Mouse (Mus musculus): ENCODE measurements around the gene Oxnad1. TPM values are rescaled to one million over a fixed set of nuclear protein-coding genes. Genes with fewer than 3 reads are reported as not detected.

Oxnad1 gene
- polyA plus RNA-seq, 1 experiment = 36.4 TPM

- Histone ChIP-seq H3K27me3 (ENCODE audit: control insufficient read depth, insufficient read depth, low read length, poor library complexity, severe bottlenecking) (no peaks in the 10 kb centered on the region), H3K4me3 (ENCODE audit: low read depth, low read length) (no peak overlapping the region), H3K36me3 (ENCODE audit: control insufficient read depth, insufficient read depth, low read length, poor library complexity, severe bottlenecking) (no peaks in the 10 kb centered on the region), H3K9ac (ENCODE audit: low read depth, poor library complexity, severe bottlenecking) (no peak overlapping the region), H3K4me1 (ENCODE audit: control insufficient read depth, insufficient read depth, low read length) (peaks cover 14% of the 10 kb centered on the region), H3K9me3 (replicated peaks; ENCODE audit: control insufficient read depth, insufficient read depth, low read length, poor library complexity, severe bottlenecking) (no peaks in the 10 kb centered on the region), H3K27ac (ENCODE audit: insufficient read depth, low read length) (no peak overlapping the region)
- TF ChIP-seq CTCF (IDR thresholded peaks at IDR 0.05; ENCODE audit: low read depth, low read length) (no peak), EP300 (IDR thresholded peaks at IDR 0.05; ENCODE audit: insufficient read depth, low read depth, low read length) (no peak), POLR2A (IDR thresholded peaks at IDR 0.05; ENCODE audit: insufficient read depth, low read length) (no peak)
These were observed 31.3 kb upstream of the Oxnad1 start for GRCm38 (mm10) chr14:32053895-32054294.

DNA sequence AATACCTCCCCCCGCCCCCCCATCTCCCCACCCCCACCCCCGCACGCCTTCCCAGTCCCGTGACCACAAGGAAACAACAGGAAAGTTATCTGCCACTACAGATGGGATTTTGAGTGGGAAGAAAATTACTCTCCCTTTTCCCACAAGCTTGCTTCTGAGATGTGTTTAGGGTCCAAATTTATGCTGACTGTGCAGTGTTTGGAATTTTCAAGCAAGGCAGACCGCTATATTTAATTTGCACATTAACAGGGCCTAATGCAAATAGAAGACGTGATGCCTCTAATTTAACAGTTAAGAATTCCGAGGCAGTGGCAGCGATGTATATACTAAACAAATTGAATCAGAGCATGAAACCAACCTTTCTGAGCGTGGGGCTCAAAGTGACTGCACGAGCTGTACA, 30.4 kb upstream of the Oxnad1 start:
- no peak for TF ChIP-seq POLR2A (IDR thresholded peaks at IDR 0.05; ENCODE audit: insufficient read depth, low read length)
- no peak for TF ChIP-seq EP300 (IDR thresholded peaks at IDR 0.05; ENCODE audit: insufficient read depth, low read depth, low read length)
- TF ChIP-seq CTCF (IDR thresholded peaks at IDR 0.05; ENCODE audit: low read depth, low read length) = no peak
- no peaks in the 10 kb centered on the region for H3K9me3 ChIP-seq (replicated peaks; ENCODE audit: control insufficient read depth, insufficient read depth, low read length, poor library complexity, severe bottlenecking)
- H3K4me1 ChIP-seq (ENCODE audit: control insufficient read depth, insufficient read depth, low read length) = peaks cover 14% of the 10 kb centered on the region
- H3K27ac ChIP-seq (ENCODE audit: insufficient read depth, low read length) = no peak overlapping the region
- no peak overlapping the region for H3K9ac ChIP-seq (ENCODE audit: low read depth, poor library complexity, severe bottlenecking)
- H3K36me3 ChIP-seq (ENCODE audit: control insufficient read depth, insufficient read depth, low read length, poor library complexity, severe bottlenecking) = no peaks in the 10 kb centered on the region
- no peak overlapping the region for H3K4me3 ChIP-seq (ENCODE audit: low read depth, low read length)
- H3K27me3 ChIP-seq (ENCODE audit: control insufficient read depth, insufficient read depth, low read length, poor library complexity, severe bottlenecking) = no peaks in the 10 kb centered on the region

DNA sequence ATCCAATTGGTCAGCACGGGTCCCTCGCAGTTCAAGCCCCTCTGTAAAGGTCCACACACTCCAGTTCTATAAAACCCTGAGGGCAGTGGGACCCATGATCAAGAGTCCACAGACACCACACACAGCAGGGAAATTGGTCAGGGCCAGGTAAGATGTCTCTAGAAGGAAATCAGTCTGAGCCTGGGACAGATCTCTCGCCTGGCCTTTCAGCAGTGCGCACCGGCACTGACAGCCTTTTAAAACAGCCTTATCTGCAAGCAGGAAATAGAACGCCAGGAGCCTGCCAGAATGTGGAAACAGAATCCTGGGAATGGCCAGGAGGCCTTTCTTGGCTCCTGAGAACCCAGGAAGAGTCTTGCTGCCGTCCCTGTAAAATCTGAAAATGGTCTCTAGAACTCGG, 29.4 kb upstream of the Oxnad1 start:
- Histone ChIP-seq H3K27ac (ENCODE audit: insufficient read depth, low read length) (no peak overlapping the region), H3K27me3 (ENCODE audit: control insufficient read depth, insufficient read depth, low read length, poor library complexity, severe bottlenecking) (no peaks in the 10 kb centered on the region), H3K36me3 (ENCODE audit: control insufficient read depth, insufficient read depth, low read length, poor library complexity, severe bottlenecking) (no peaks in the 10 kb centered on the region), H3K9ac (ENCODE audit: low read depth, poor library complexity, severe bottlenecking) (0 out of 2 replicates have a peak overlapping the region, but pooled peaks have one; percentile 17), H3K4me3 (ENCODE audit: low read depth, low read length) (peak overlapping the region; percentile 6; the same call in 1 of the 2 replicates), H3K4me1 (ENCODE audit: control insufficient read depth, insufficient read depth, low read length) (peaks cover 16% of the 10 kb centered on the region), H3K9me3 (replicated peaks; ENCODE audit: control insufficient read depth, insufficient read depth, low read length, poor library complexity, severe bottlenecking) (no peaks in the 10 kb centered on the region)
- TF ChIP-seq POLR2A (IDR thresholded peaks at IDR 0.05; ENCODE audit: insufficient read depth, low read length) = no peak
- no peak for TF ChIP-seq EP300 (IDR thresholded peaks at IDR 0.05; ENCODE audit: insufficient read depth, low read depth, low read length)
- TF ChIP-seq CTCF (IDR thresholded peaks at IDR 0.05; ENCODE audit: low read depth, low read length) = no peak

GRCm38 (mm10) chr14:32056675-32057074, 28.5 kb upstream of the Oxnad1 start:
- Histone ChIP-seq H3K4me3 (ENCODE audit: low read depth, low read length) (no peak overlapping the region), H3K27ac (ENCODE audit: insufficient read depth, low read length) (no peak overlapping the region), H3K9me3 (replicated peaks; ENCODE audit: control insufficient read depth, insufficient read depth, low read length, poor library complexity, severe bottlenecking) (no peaks in the 10 kb centered on the region), H3K36me3 (ENCODE audit: control insufficient read depth, insufficient read depth, low read length, poor library complexity, severe bottlenecking) (no peaks in the 10 kb centered on the region), H3K9ac (ENCODE audit: low read depth, poor library complexity, severe bottlenecking) (no peak overlapping the region), H3K27me3 (ENCODE audit: control insufficient read depth, insufficient read depth, low read length, poor library complexity, severe bottlenecking) (no peaks in the 10 kb centered on the region), H3K4me1 (ENCODE audit: control insufficient read depth, insufficient read depth, low read length) (peaks cover 20% of the 10 kb centered on the region)
- TF ChIP-seq CTCF (IDR thresholded peaks at IDR 0.05; ENCODE audit: low read depth, low read length) = peak; percentile 50
- no peak for TF ChIP-seq EP300 (IDR thresholded peaks at IDR 0.05; ENCODE audit: insufficient read depth, low read depth, low read length)
- no peak for TF ChIP-seq POLR2A (IDR thresholded peaks at IDR 0.05; ENCODE audit: insufficient read depth, low read length)

DNA sequence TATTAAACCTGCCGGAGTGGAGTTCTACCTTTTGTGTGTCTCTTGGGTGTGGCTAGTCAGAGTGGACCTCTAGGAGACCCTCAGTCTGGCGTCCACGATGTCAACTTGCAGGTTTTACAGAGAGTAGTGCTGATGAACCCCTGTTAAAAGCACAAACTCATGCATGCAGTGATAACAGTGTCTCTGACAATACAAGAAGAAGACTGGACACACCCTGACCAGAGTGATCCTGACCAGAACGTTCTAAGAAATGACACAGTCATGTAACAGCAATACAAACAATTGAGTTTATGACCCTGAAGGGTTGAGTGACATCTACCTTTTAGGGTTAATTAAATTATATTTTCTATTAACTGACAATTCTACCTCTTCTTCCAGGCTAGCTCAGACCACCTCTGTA, 27.5 kb upstream of the Oxnad1 start:
- H3K9me3 ChIP-seq (replicated peaks; ENCODE audit: control insufficient read depth, insufficient read depth, low read length, poor library complexity, severe bottlenecking) = no peaks in the 10 kb centered on the region

DNA sequence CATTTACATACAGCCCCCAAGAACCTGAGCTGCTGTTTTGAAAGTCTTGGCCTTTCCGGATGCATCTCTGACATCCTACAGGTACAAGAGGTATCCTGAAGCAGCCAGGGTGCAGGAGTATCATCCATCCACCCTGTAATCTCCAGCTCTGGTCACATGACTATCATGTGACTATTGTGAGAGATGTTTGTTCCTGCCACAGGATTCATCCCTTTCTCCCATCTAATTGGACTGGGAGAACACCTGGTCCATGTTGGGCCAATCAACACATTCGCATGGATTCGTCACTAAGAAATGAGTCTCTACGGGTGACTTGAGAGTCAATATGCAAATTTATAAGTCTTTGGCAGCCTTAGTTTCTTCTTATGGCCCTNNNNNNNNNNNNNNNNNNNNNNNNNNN, 23.8 kb upstream of the Oxnad1 start:
- H3K9ac ChIP-seq (ENCODE audit: low read depth, poor library complexity, severe bottlenecking) = no peak overlapping the region
- H3K27me3 ChIP-seq (ENCODE audit: control insufficient read depth, insufficient read depth, low read length, poor library complexity, severe bottlenecking) = no peaks in the 10 kb centered on the region
- TF ChIP-seq CTCF (IDR thresholded peaks at IDR 0.05; ENCODE audit: low read depth, low read length) (no peak), POLR2A (IDR thresholded peaks at IDR 0.05; ENCODE audit: insufficient read depth, low read length) (no peak), EP300 (IDR thresholded peaks at IDR 0.05; ENCODE audit: insufficient read depth, low read depth, low read length) (no peak)
- peaks cover 8% of the 10 kb centered on the region for H3K4me1 ChIP-seq (ENCODE audit: control insufficient read depth, insufficient read depth, low read length)
- H3K4me3 ChIP-seq (ENCODE audit: low read depth, low read length) = peak overlapping the region; percentile 35
- no peaks in the 10 kb centered on the region for H3K36me3 ChIP-seq (ENCODE audit: control insufficient read depth, insufficient read depth, low read length, poor library complexity, severe bottlenecking)
- no peaks in the 10 kb centered on the region for H3K9me3 ChIP-seq (replicated peaks; ENCODE audit: control insufficient read depth, insufficient read depth, low read length, poor library complexity, severe bottlenecking)
- H3K27ac ChIP-seq (ENCODE audit: insufficient read depth, low read length) = no peak overlapping the region

More for the DNA sequence above, 27.5 kb upstream of the Oxnad1 start:
- H3K27ac ChIP-seq (ENCODE audit: insufficient read depth, low read length) = no peak overlapping the region
- TF ChIP-seq CTCF (IDR thresholded peaks at IDR 0.05; ENCODE audit: low read depth, low read length) (no peak), EP300 (IDR thresholded peaks at IDR 0.05; ENCODE audit: insufficient read depth, low read depth, low read length) (no peak), POLR2A (IDR thresholded peaks at IDR 0.05; ENCODE audit: insufficient read depth, low read length) (no peak)
- H3K9ac ChIP-seq (ENCODE audit: low read depth, poor library complexity, severe bottlenecking) = no peak overlapping the region
- H3K27me3 ChIP-seq (ENCODE audit: control insufficient read depth, insufficient read depth, low read length, poor library complexity, severe bottlenecking) = no peaks in the 10 kb centered on the region
- no peaks in the 10 kb centered on the region for H3K36me3 ChIP-seq (ENCODE audit: control insufficient read depth, insufficient read depth, low read length, poor library complexity, severe bottlenecking)
- H3K4me1 ChIP-seq (ENCODE audit: control insufficient read depth, insufficient read depth, low read length) = peaks cover 20% of the 10 kb centered on the region
- no peak overlapping the region for H3K4me3 ChIP-seq (ENCODE audit: low read depth, low read length)

All from ES-Bruce4 (cell line).